In genomic region chr16:30062242-30063030, GRCm38 (mm10) we compare ENCODE assay signal across 8 mouse cellular contexts. TPM values are rescaled to one million over a fixed set of nuclear protein-coding genes. Genes with fewer than 3 reads are reported as not detected.
DNase-seq lines count a peak whose midpoint lies in the region; ATAC-seq lines count a peak whose summit lies in the region.

No protein-coding gene starts in this region.

- H3K9ac ChIP-seq in forebrain, embryonic 11.5 days (ENCODE audit: low read length) = peak overlapping the region; percentile 85
- H3K9ac ChIP-seq in limb, embryonic 12.5 days (replicated peaks) = peak overlapping the region; percentile 90; the same call in 1 of the 2 replicates

- H3K36me3 ChIP-seq in forebrain, embryonic 11.5 days (ENCODE audit: control insufficient read depth, insufficient read depth, low read length) = no peaks in the 10 kb centered on the region
- H3K36me3 ChIP-seq in limb, embryonic 12.5 days = peaks cover 3% of the 10 kb centered on the region; the same call in 1 of the 2 replicates
- H3K36me3 ChIP-seq in splenic B cell, adult 2 months (ENCODE audit: control insufficient read depth, insufficient read depth, low read length, poor library complexity, severe bottlenecking) = no peaks in the 10 kb centered on the region

- intact Hi-C loops in left cerebral cortex, postnatal 36 days (cut with DNase I) = loop anchor here (5.0 kb wide), 2 partner anchors 40 to 115 kb away; no protein-coding TSS in a partner anchor

- peak overlapping the region; percentile 95 for H3K4me2 ChIP-seq in forebrain, embryonic 11.5 days (ENCODE audit: low read depth, low read length, severe bottlenecking)
- peak overlapping the region; percentile 87 for H3K4me2 ChIP-seq in limb, embryonic 12.5 days

- 14% methylated on average over 12 of the region's 12 CpGs for whole genome bisulfite sequencing in forebrain, embryonic 11.5 days
- 19% methylated on average over 12 of the region's 12 CpGs for WGBS in limb, embryonic 12.5 days

- H3K4me3 ChIP-seq in forebrain, embryonic 11.5 days (ENCODE audit: low read depth, low read length) = peak overlapping the region; percentile 75
- H3K4me3 ChIP-seq in limb, embryonic 12.5 days (replicated peaks) = peak overlapping the region; percentile 78

- ATAC-seq in forebrain, embryonic 11.5 days (replicated peaks; ENCODE audit: low FRiP score) = no peak
- ATAC-seq in limb, embryonic 12.5 days (ENCODE audit: insufficient number of reproducible peaks, insufficient read depth, low FRiP score, low TSS enrichment, low read depth) = no peak

- DNase-seq in right cerebral cortex, adult 2 months (ENCODE audit: low spot score in 2 of 2) = peak; percentile 25 to 27
- DNase-seq in right cerebral cortex, postnatal 36 days (ENCODE audit: low spot score in 2 of 2) = no peak
- DNase-seq in forebrain, embryonic 11.5 days (ENCODE audit: low spot score) = no peak
- peak; percentile 36 for DNase-seq in splenic B cell, adult 2 months (ENCODE audit: low read depth, low spot score)
- no peak for DNase-seq in left cerebral cortex, postnatal 36 days (ENCODE audit: low spot score in 2 of 2)
- DNase-seq in cerebellum, postnatal 36 days = no peak
- DNase-seq in testis, postnatal 10 days (ENCODE audit: low spot score) = no peak

- peaks cover 14% of the 10 kb centered on the region for H3K4me1 ChIP-seq in forebrain, embryonic 11.5 days (replicated peaks; ENCODE audit: control insufficient read depth, insufficient read depth, low read length)
- peaks cover 47% of the 10 kb centered on the region for H3K4me1 ChIP-seq in limb, embryonic 12.5 days (replicated peaks)

- H3K27ac ChIP-seq in forebrain, embryonic 11.5 days (ENCODE audit: low read depth, low read length) = no peak overlapping the region
- peak overlapping the region; percentile 97 for H3K27ac ChIP-seq in limb, embryonic 12.5 days

- no peaks in the 10 kb centered on the region for H3K9me3 ChIP-seq in forebrain, embryonic 11.5 days (ENCODE audit: control insufficient read depth, low read length)
- no peaks in the 10 kb centered on the region for H3K9me3 ChIP-seq in limb, embryonic 12.5 days

- H3K27me3 ChIP-seq in forebrain, embryonic 11.5 days (ENCODE audit: control insufficient read depth, insufficient read depth, low read length) = peaks cover 11% of the 10 kb centered on the region
- peaks cover 10% of the 10 kb centered on the region; the same call in 1 of the 2 replicates for H3K27me3 ChIP-seq in limb, embryonic 12.5 days
- no peaks in the 10 kb centered on the region for H3K27me3 ChIP-seq in splenic B cell, adult 2 months (ENCODE audit: control insufficient read depth, insufficient read depth, low read length, poor library complexity, severe bottlenecking)

RNA-seq across cellular contexts. Expression of gene Hes1, which starts 1.7 kb away (rescaled TPM):
- polyA plus RNA-seq in forebrain, embryonic 11.5 days (2014; fragmentation: Nextera tagmentation; extraction: Ambion mirVana) = 66.5 and 67.0 TPM in 2 replicates
- polyA plus RNA-seq in limb, embryonic 12.5 days (2016; fragmentation: Nextera tagmentation; extraction: Ambion mirVana) = 74.9 and 76.9 TPM in 2 replicates
- total RNA-seq in left cerebral cortex, postnatal 36 days (2021) = 10 to 100 TPM; 18.1 to 18.3 TPM

Comparison
In these comparisons a context has a peak if more than half of its experiments do, and no peak if none do; other contexts are left out.
1. DNase-seq: peak in right cerebral cortex, adult 2 months (2 of 2) and splenic B cell, adult 2 months (single experiment); none in right cerebral cortex, postnatal 36 days (0 of 2), forebrain, embryonic 11.5 days (single experiment), left cerebral cortex, postnatal 36 days (0 of 2), cerebellum, postnatal 36 days (0 of 2) and testis, postnatal 10 days (single experiment).